Mouse (Mus musculus) testis, adult 10 weeks (tissue): Measurements from ENCODE around the gene Card11. TPM values are rescaled to one million over a fixed set of nuclear protein-coding genes. Genes with fewer than 3 reads are reported as not detected.

Experiments used
- polyA plus RNA-seq: library from polyadenylated mRNA; stranded (reverse); fragments of 350-450 nt; fragmentation: Illumina TruSeq; extraction: RNeasy Lipid Tissue Mini Kit (QIAGEN cat#74804); gene quantifications from one replicate; pipeline ENCODE4 v1.2.3, GENCODE M21; 2014; ENCODE audit warnings: low read depth, low replicate concordance

The Card11 gene
- polyA plus RNA-seq = not detected

GRCm38 (mm10) chr5:141000349-141000748 is at the start of gene Card11:
Gene Card11 (minus strand): TSS chr5:141000582.

GRCm38 (mm10) chr5:140830314-140831063 is 169.9 kb downstream of the Card11 start, which contains the start of gene Gna12:
Gene Gna12 (minus strand): TSS chr5:140830431.

Other genes with a start within 250 kb of the Card11 start
- gene Gna12, start 170.2 kb downstream of the Card11 start, polyA plus RNA-seq = 4.0 TPM
- gene Sdk1, start 240.9 kb upstream of the Card11 start, polyA plus RNA-seq = 0.87 TPM